Mouse (Mus musculus) WW6 (cell line): Measurements from ENCODE around the gene Dcun1d3.

Experiments used
- DNase-seq: peaks from one replicate; pipeline ENCODE4 v3.0.0-alpha.2; 2013; ENCODE audit warnings: low read depth, low spot score

The Dcun1d3 gene

DNA sequence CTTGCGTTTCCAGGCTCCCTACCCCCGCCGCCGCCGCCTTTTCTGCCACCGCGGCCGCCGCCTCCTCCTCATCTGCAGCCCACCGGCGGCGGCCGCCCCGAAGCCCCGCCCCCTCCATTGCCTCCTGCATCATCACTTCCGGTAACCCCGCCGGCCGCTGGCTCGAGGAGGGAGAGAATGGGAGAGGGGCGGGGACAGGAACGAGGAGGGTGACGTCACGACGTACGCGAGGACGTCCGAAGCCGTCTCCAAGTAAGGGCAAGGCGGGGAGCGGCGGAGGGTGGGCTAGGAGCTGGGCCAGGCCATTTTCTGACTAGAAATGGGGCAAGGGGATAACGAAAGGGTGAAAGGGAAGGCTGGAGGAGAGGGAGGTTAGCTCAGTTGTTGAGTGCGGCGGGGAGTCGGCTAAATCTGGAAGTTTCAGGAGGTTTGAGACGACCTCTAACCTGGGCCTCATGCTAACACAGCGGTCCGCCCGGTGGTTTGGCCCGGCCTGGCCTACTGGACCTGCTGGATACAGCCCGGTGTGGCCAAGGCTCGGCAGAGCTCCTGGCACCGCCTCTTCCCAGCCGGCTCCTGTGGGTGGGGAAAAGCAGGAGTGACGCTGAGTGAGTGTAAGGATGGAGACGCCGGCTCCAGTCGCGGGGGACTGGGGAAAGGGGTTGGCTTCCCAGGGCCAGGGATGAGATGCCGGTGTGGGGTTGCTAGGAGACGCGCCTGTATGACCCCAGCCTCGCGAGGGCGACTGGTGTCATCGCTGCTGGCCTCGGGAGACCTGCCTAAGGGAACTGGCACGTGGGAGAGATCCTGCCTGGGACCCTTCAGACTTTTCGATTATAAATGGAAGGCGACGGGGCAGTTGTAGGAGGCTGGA lies at the start of gene Dcun1d3, which contains the start of gene Lyrm1:
TSS of gene Dcun1d3 (minus strand) at position 660 of the 874 bp plus-strand sequence.
TSS of gene Lyrm1 (plus strand) at position 223 of the 874 bp plus-strand sequence.
- DNase-seq: peak; percentile 95

DNA sequence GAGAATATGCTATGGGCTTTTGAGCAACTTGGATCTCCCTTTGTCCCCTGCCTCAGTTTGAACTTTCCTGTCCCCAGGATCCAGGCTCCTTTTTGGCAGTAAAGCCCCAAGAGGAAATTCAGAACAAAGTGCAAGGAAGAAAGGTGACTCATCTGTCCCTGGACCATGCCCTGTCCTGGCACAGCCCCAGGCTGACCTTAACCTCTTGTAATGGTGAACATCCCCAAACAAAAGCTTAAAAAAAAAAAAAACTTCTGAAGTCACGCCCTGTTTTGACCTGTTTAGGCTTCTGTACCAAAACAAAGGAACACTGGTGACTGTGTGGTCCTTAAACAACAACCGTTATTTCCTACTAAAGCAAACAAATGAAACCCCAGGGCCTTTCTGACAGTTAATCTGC lies 45.5 kb upstream of the Dcun1d3 start:
- no peak for DNase-seq

- DNase-seq: no peak
Observed at GRCm38 (mm10) chr7:119937036-119937435, 40.9 kb upstream of the Dcun1d3 start.

DNA sequence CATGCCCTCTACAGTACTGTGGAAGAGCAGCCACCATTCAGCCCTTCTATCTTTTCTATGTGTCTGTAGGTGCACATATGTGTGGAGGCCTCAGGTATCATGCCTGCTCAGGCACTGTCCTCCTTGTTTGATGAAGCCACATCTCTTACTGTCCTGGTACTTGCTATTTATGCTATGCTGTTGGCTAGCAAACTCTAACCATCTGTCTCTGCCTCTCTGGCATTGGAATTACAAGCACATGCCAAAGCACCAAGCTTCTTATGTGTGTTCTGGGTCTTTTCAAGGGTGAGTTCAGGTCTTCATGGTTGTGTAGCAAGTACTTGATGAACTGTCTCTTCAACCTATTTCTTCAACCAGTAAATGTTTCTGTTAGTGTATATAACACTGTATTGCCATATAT lies 40.2 kb upstream of the Dcun1d3 start:
- DNase-seq: no peak

DNA sequence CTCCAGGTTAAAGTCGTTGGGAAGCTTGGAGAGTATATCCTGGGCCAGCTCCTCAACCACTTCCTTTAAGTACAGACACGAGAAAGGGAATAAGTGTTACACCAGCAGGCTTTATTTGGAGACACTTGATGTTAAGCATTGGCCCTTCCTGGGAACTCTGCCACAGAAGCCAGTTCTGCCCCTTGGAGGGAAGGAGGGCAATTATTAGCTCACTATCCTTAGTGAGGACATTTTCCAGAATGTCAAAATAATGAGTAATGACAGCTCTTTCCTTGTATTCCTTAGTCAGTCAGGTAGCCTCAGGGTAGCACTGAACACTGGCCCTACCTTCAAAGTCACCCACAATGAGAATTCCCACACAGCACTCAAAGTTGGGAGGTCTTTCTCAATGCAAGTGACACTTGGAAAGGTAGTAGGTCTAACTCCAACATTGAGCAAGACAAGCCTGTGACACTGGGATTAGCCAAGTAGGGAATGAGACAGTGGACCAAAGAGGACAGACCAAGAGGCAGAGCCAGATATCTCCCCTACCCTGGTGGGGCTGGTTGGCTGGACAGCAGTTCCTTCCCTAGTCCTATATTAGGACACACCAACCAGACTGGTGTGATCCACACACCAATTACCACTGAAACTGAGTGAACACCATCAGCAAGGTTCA lies 32.8 kb upstream of the Dcun1d3 start:
- no peak for DNase-seq

DNA sequence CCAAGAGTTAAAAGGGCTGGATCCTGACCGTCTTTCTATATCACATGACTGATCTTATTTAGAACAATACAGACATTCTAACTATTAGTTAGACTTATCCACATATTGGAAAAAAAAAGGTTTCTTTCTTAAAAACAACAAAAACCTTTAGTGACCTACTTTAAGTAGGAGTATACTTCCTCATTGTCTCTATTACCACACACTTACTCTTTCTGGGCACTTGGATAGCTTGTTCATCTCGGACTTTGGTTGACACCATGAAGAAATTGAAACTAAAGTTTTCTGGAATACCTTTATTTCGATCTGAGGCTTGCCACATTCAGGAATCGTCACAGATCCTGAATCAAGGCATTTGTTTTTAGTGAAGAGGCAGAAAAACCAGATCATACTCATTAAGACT lies 25.0 kb upstream of the Dcun1d3 start:
- no peak for DNase-seq

GRCm38 (mm10) chr7:119920457-119920856 lies 24.4 kb upstream of the Dcun1d3 start:
- no peak for DNase-seq

DNA sequence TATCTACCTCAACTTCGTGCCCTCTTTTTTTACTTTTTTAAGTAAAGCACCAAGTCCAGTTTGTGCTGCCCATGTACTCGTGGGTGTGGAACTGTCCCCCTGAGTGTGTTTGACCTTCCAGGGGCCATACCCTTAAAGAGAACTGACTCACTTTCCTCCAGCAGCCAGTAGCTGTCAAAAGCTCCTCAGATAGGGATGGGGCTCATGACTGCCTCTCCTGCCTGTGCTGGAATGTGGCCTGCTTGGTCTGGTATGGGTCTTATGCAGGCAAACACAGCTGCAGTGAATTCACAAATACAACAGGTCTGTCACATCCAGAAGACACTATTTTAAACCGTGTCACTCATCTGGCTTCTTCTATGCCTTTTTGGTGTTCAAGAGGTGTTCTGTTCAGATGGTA lies 15.6 kb upstream of the Dcun1d3 start:
- no peak for DNase-seq

DNA sequence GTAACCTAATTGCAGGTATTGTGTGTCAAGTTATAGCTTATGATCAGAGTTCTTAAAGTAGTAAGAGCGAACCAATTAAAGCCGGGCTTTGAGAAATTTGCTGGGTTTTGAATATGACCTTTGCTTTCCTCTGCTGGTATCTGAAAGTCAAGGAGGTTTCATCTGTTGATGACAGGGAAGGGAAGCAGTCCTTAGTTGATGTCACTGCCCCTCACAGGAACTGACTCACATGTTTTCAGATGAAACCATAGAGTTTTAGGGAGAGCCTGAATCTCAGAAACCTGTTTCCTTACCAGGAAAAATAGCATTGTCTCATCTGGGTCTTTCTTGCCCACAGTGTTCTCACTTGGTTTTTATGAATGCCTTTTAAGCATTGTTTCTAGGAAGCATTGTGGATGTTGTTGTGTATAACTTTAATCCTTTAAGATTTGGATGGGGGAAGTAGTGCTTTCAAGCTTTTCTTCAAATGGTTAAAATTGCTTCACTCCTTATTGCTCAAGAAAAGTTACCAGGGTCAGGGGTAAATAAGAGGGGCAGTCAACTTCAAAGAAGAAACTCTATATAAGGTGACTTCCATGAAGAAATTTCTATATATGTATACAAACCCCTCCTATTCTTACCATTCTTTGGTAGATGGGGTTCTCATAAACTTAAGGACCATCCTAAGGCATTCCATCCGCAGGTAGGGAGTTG lies 10.6 kb upstream of the Dcun1d3 start:
- no peak for DNase-seq

- DNase-seq: no peak
Observed at GRCm38 (mm10) chr7:119899386-119900057, 3.4 kb upstream of the Dcun1d3 start.

DNA sequence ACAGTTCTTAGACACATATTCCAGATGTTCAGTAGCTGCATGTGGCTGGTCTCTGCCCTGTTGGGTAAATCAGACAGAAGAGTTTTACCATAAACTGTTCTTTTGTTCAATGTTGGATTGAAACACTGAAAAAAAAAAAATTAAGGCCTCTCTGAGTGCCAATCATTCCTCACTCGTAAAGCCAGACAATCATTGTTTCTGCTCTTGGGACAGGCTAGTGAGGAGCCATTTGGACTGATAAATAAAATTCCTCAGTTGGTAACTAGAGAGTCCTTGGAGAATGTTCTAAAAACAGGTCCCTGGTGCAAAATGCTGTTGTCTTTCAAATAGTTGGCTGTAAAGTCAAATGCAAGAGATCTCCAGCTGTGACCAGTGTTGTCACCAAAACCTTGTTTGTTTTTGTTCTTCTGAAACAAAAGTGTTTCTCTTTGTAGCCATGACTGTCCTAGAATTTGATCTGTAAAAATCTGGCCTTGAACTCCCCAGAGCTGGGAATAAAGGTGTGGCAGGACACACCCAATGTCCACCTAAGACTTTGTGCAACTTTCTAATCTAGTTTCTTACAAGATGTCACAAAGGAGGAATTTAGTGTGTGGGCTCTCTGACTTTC lies 2.3 kb upstream of the Dcun1d3 start:
- no peak for DNase-seq

DNA sequence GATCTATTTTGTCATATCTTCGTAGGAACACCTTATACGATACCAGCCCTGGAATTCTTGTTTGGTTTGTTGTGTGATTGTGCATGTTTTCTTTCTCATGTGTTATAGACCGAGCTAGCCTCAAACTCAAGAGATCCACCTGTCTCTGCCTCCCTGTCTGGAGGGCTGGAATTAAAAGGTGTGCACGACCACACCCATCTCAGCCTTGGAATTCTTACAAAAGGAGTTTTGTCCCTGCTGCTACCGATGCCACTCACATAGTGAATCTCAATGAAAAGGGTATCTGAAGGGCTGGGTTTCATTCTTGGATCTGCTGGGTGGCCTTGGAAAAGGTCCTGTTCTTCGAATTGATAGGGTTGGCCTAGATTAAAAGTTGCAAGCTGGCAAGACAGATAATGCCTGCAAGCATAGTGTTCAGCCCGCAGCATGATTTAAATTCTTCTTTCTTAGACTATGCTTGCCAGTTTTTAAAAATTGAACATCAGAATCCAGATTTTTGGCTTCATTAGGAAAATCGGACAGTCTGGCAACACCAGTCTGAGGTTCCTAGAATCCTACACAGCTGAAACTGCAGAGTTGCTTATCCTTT lies 1.5 kb upstream of the Dcun1d3 start:
- no peak for DNase-seq

- no peak for DNase-seq
Observed at GRCm38 (mm10) chr7:119894818-119895544, 1.1 kb downstream of the Dcun1d3 start.

GRCm38 (mm10) chr7:119892742-119893141 lies 3.4 kb downstream of the Dcun1d3 start:
- DNase-seq: no peak

- DNase-seq: no peak
Observed at GRCm38 (mm10) chr7:119892198-119892597, 3.9 kb downstream of the Dcun1d3 start.

DNA sequence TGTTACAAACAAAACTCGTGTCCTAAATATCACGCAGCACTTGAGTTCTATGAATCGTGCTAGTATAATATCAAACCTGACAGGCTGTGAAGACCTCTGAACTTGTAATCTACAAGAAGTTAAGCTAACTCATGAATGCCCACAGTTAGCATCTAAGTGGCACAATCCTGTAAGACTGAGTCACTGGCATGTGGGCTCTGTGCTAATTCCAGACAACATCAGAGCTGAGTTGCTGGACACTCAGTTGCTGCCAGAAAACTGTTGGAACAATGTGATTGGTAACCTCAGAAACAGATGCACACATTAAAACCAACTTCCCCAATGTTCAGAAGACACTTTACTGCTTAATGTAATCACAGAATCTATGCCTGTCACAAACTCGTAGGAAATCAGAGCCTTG lies 8.2 kb downstream of the Dcun1d3 start:
- DNase-seq: no peak

DNA sequence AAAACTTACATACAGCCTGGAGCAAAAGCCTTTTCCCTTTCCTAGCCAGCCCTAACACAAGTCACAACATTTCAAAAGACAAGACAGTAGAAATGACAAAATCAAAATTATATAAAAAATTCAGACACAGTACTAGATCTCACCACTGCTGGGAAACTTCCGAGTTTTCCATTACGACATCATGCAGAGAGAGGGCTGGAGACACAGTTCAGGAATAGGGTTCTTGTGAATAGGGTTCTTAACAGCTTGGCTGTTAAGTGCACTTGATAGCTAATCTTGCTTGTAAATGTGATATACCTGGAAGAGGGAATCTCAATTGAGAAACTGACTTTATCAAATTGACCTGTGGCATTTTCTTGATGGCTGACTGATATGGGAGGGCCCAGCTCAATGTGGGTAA lies 14.9 kb downstream of the Dcun1d3 start:
- DNase-seq: no peak

- no peak for DNase-seq
Observed at GRCm38 (mm10) chr7:119880345-119880744, 15.8 kb downstream of the Dcun1d3 start.

- no peak for DNase-seq
Observed at GRCm38 (mm10) chr7:119879171-119879570, 16.9 kb downstream of the Dcun1d3 start.

DNA sequence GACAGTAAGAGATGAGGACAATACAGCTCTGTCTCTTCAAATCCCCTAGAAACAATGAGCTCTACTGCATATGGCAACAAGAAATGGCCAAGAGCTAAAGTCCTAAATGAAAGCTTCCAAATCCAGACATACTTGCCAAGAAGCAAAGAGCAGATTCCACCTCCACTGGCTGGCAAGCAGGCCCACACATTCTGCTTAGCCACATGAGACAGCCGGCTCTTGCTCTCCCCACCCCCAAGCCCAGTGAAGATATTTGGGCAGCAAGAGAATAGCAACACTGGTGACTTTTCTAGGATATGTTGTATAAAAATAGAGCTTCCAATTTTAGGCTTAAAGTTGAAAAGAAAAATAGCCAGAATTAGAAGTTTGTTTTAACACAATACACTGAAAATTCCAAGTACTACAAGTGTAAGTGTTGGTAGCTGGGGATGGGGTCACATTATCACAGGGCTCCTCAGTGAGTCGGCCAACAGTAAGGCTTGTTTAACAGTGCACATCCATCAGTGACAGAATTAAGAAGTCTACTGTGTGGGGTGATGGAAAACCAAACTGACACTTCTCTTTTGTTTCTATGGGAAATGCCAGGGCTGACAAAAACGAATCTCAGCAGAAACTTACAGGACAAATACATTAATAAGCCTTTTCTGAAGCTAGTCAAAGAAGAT lies 20.2 kb downstream of the Dcun1d3 start:
- DNase-seq: no peak
